In the genomic region with DNA sequence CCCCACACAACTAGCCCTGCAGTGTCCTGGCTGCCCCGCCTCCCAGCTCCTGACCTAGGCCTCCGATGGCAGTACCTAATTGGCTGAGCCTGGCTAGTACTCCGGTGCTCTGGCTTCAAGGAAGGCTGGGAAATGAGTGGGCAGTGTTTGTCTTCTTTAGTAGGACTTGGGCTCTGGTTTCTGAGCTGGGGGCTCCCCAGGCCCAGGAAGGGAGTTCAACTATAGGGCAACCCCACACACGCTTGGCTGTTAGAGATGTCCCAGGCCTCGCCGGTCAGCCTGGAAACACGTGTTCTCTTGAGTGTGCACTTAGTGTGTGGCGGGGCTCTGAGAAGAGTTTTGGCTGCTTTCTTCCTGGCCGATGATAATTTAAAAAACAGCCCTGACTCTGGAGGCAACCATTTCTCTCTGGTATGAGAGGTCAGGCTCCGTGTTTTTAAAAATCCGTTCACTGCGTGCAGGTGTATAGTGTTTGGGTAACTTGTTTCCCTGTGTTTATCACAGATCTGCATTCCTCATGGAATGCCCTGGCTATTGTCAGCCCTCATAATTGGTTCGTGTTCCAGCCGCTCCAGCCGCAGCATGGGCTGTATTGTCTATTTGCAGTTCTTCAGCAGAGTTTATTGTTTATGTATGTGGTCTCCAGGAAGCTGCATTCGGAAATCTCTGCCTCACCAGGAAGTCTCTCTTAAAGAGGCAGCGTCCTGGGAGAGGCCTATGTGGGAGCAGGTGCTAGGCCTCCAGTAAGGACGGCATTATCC, we compare ENCODE assay signal across 8 mouse cellular contexts.
A peak's percentile ranks its signal among the peaks of the same experiment; 100 is the strongest.
DNase-seq lines count a peak whose midpoint lies in the region; ATAC-seq and TF ChIP-seq lines count a peak whose summit lies in the region.

No protein-coding gene starts in this region.

- peaks cover 54% of the 10 kb centered on the region for H3K4me1 ChIP-seq in E14TG2a.4 (replicated peaks; ENCODE audit: low read depth, low read length)
- peaks cover 1% of the 10 kb centered on the region; the same call in 1 of the 2 replicates for H3K4me1 ChIP-seq in bone marrow, adult 2 months (ENCODE audit: control insufficient read depth, insufficient read depth, low read length)
- peaks cover 54% of the 10 kb centered on the region for H3K4me1 ChIP-seq in heart, embryonic 13.5 days

- peaks cover 13% of the 10 kb centered on the region for H3K9me3 ChIP-seq in E14TG2a.4 (ENCODE audit: low read length)
- no peaks in the 10 kb centered on the region for H3K9me3 ChIP-seq in heart, embryonic 13.5 days

- peak overlapping the region; percentile 2; the same call in 1 of the 2 replicates for H3K9ac ChIP-seq in heart, embryonic 13.5 days

- DNase-seq in kidney, postnatal 4 days = peak; percentile 52 to 66
- DNase-seq in thymus, postnatal 4 days = peak; percentile 58
- DNase-seq in left cerebral cortex, adult 9 months (ENCODE audit: low spot score in 2 of 2) = no peak
- no peak for DNase-seq in left cerebral cortex, adult 8-10 months (ENCODE audit: low spot score in 2 of 2)

- no peak for TF ChIP-seq CTCF in E14TG2a.4 (conservative IDR thresholded peaks at IDR 0.05; ENCODE audit: low read length)
- TF ChIP-seq CTCF in bone marrow, adult 2 months (IDR thresholded peaks at IDR 0.05; ENCODE audit: control insufficient read depth, insufficient read depth, low read length) = no peak

- WGBS in bone marrow, adult 2 months = 30% methylated on average over 18 of the region's 18 CpGs
- WGBS in heart, embryonic 13.5 days = 12% methylated on average over 18 of the region's 18 CpGs

- peak overlapping the region; percentile 48 for H3K4me3 ChIP-seq in E14TG2a.4 (replicated peaks; ENCODE audit: low read length)
- no peak overlapping the region for H3K4me3 ChIP-seq in bone marrow, adult 2 months (replicated peaks; ENCODE audit: control insufficient read depth, low read depth, low read length)
- H3K4me3 ChIP-seq in heart, embryonic 13.5 days = no peak overlapping the region

- TF ChIP-seq POLR2A in bone marrow, adult 2 months (IDR thresholded peaks at IDR 0.05; ENCODE audit: borderline replicate concordance, control insufficient read depth, low read depth, low read length) = no peak

- peak overlapping the region; percentile 50 for H3K27ac ChIP-seq in bone marrow, adult 2 months (ENCODE audit: control insufficient read depth, insufficient read depth, low read depth, low read length, poor library complexity)
- H3K27ac ChIP-seq in heart, embryonic 13.5 days (replicated peaks) = peak overlapping the region; percentile 80

- H3K27me3 ChIP-seq in E14TG2a.4 (ENCODE audit: insufficient read depth, low read length) = no peaks in the 10 kb centered on the region
- no peaks in the 10 kb centered on the region for H3K27me3 ChIP-seq in heart, embryonic 13.5 days (replicated peaks)

- H3K36me3 ChIP-seq in E14TG2a.4 (ENCODE audit: insufficient read depth, low read length) = no peaks in the 10 kb centered on the region
- H3K36me3 ChIP-seq in heart, embryonic 13.5 days = no peaks in the 10 kb centered on the region

- H3K4me2 ChIP-seq in heart, embryonic 13.5 days = peak overlapping the region; percentile 53

- no peak for ATAC-seq in heart, embryonic 13.5 days (ENCODE audit: extremely low read depth, insufficient number of reproducible peaks, low FRiP score, low TSS enrichment)
- ATAC-seq in megakaryocyte-erythroid progenitor cell, adult 5-6 weeks (replicated peaks; ENCODE audit: low FRiP score, low TSS enrichment, poor library complexity, severe bottlenecking) = 0 out of 2 replicates have a peak, but pooled peaks have one; percentile 34

Comparison
In these comparisons a context has a peak if more than half of its experiments do, and no peak if none do; other contexts are left out.
1. DNase-seq: peak in kidney, postnatal 4 days (2 of 2) and thymus, postnatal 4 days (single experiment); none in left cerebral cortex, adult 9 months (0 of 2) and left cerebral cortex, adult 8-10 months (0 of 2).